Mouse (Mus musculus): ENCODE results near the gene Ttc19.

Ttc19 gene

GRCm38 (mm10) chr11:62280675-62281600 lies at the start of gene Ttc19, which contains the start of gene Zswim7:
Gene Ttc19, plus strand, starts transcription at chr11:62281473.
Gene Zswim7, minus strand, starts transcription at chr11:62281375.
- DNase-seq (ENCODE audit: low read depth), result peak; percentile 69

GRCm38 (mm10) chr11:62240631-62241261 lies 40.5 kb upstream of the Ttc19 start:
- no peak for DNase-seq (ENCODE audit: low read depth)

GRCm38 (mm10) chr11:62243871-62244270 lies 37.4 kb upstream of the Ttc19 start:
- DNase-seq (ENCODE audit: low read depth), result no peak

GRCm38 (mm10) chr11:62244471-62244870 lies 36.8 kb upstream of the Ttc19 start:
- no peak for DNase-seq (ENCODE audit: low read depth)

GRCm38 (mm10) chr11:62247759-62248400 lies 33.4 kb upstream of the Ttc19 start:
- DNase-seq (ENCODE audit: low read depth), result no peak

- DNase-seq (ENCODE audit: low read depth), result no peak
Observed at GRCm38 (mm10) chr11:62248401-62249244, 32.6 kb upstream of the Ttc19 start, which contains the start of gene Adora2b. Gene Adora2b, plus strand, starts transcription at chr11:62248984.

- no peak for DNase-seq (ENCODE audit: low read depth)
Observed at GRCm38 (mm10) chr11:62249266-62250037, 31.8 kb upstream of the Ttc19 start.

- DNase-seq (ENCODE audit: low read depth), result no peak
Observed at GRCm38 (mm10) chr11:62251047-62251446, 30.2 kb upstream of the Ttc19 start.

GRCm38 (mm10) chr11:62253380-62253779 lies 27.9 kb upstream of the Ttc19 start:
- no peak for DNase-seq (ENCODE audit: low read depth)

- no peak for DNase-seq (ENCODE audit: low read depth)
Observed at GRCm38 (mm10) chr11:62259214-62259613, 22.1 kb upstream of the Ttc19 start.

- DNase-seq (ENCODE audit: low read depth), result no peak
Observed at GRCm38 (mm10) chr11:62263599-62263998, 17.7 kb upstream of the Ttc19 start.

GRCm38 (mm10) chr11:62264018-62264417 lies 17.3 kb upstream of the Ttc19 start:
- no peak for DNase-seq (ENCODE audit: low read depth)

- no peak for DNase-seq (ENCODE audit: low read depth)
Observed at GRCm38 (mm10) chr11:62265642-62266041, 15.6 kb upstream of the Ttc19 start.

GRCm38 (mm10) chr11:62266466-62267214 lies 14.6 kb upstream of the Ttc19 start:
- no peak for DNase-seq (ENCODE audit: low read depth)

GRCm38 (mm10) chr11:62268381-62268780 lies 12.9 kb upstream of the Ttc19 start:
- no peak for DNase-seq (ENCODE audit: low read depth)

- no peak for DNase-seq (ENCODE audit: low read depth)
Observed at GRCm38 (mm10) chr11:62269097-62269496, 12.2 kb upstream of the Ttc19 start.

GRCm38 (mm10) chr11:62270851-62271250 lies 10.4 kb upstream of the Ttc19 start:
- DNase-seq (ENCODE audit: low read depth), result no peak

GRCm38 (mm10) chr11:62277086-62277485 lies 4.2 kb upstream of the Ttc19 start:
- DNase-seq (ENCODE audit: low read depth), result no peak

GRCm38 (mm10) chr11:62278027-62278426 lies 3.2 kb upstream of the Ttc19 start:
- DNase-seq (ENCODE audit: low read depth), result no peak

- no peak for DNase-seq (ENCODE audit: low read depth)
Observed at GRCm38 (mm10) chr11:62281601-62281997, 326 bp downstream of the Ttc19 start.
